Mouse (Mus musculus): Measurements from ENCODE around the gene Whamm.

The Whamm gene

DNA sequence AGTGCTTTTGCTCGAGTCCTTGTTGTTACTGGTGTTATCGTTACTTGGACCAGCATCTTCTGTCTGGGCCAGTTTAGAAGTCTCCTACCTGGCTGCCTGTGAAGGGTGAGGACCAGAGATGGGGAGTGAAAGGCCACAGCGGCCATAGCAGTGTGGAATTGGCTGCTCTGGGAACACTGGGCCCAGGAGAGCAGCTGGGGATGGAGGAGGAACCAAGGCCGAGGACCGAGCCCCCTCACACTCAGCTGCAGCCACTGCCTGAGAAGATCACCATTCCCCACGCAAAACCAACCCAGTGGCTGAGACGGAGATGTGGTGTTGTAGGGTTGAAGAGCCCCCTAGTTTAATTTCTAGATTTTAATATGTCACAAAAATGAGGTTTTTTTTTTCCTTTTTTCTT is 6.3 kb upstream of the Whamm start:
- no peak for DNase-seq

DNA sequence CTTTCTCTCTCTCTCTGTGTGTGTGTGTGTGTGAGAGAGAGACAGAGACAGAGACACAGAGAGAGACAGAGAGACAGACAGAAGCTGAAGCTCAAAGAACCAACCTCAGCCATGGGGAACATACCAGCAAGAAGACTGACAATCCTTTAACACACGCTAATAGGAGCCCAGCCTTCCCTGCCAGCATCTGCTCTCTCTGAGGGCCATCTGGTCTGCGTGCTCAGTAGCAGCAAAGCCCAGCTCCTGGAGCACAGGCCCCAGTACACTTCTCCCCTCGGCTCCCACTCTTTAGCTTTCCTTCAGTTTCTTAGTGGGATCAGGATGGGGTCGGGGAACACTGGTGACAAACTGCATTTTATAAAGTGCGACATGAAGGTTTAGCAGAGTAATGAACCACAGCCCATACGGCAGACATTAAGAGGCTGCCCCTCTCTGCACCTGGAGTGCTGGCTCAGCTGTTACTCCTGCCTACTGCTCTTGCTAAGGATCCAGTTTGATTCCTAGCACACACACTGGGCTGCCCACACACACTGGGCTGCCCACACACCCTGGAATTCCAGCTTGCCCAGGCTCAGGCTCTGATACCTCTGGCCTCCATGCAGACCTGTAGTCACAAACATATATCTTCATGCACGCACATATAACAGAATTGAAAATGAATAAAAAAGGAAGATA is 5.5 kb upstream of the Whamm start:
- DNase-seq, result no peak

DNA sequence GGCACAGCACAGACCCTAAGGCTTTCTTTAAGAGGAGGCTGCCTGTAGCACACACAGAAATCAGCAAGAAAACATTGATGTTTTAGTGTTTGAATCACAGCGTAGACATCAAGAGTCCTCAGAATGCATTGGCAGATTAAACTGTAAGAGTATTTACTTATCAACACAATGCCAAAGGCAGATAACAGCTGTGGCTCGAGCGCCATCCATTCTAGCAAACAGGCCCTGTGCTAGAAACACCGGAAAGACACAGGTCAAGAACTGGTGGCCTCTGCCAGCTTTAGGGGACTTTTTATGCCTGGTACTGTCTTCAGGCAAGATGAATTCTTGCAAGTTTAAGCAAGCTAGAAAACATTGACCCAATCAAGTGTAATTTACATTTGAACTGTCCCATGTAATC is 4.7 kb upstream of the Whamm start:
- no peak for DNase-seq

DNA sequence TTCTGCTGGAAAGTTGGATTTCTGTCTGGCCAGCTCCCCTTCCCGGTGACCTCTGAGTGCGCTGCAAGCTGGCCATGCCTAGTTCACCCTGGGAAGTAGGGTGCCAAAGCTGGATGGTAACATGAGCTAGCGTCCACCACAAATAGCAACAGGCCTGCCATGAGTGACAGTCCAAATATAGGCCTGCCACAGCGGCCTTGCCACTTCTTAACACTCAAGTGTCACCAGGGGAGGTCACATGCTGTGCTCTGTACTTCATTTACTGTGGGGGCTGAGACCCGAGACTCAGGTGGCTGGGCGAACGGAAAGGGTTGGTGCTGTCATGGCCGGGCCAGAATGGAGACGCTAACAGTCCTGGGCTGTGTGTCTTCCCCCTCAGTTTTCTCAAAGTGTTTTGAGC is 4.2 kb upstream of the Whamm start, which contains the start of gene Fsd2:
Fsd2 (minus strand) TSS at position 53 of the 400 bp plus-strand sequence.
- no peak for DNase-seq

DNA sequence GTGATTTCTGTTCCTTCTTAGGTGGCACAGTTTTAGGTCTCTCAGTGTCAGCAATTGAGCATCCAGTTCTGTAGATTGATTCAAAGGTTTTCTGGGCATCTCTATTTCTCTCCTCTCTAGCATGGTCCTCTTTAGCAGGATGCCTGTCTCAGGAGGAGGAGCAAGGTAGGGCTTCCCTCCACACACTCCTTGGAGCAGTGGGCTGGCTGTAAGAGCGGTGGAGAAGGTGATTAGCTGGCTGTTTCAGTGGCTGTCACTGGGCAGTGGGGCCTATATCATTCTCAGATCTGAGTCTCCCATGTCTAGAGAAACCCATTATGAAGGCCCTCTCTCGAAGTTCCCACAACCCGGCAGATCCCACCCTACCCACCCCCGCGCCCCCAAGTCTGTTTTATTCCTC is 3.7 kb upstream of the Whamm start:
- DNase-seq, result no peak

DNA sequence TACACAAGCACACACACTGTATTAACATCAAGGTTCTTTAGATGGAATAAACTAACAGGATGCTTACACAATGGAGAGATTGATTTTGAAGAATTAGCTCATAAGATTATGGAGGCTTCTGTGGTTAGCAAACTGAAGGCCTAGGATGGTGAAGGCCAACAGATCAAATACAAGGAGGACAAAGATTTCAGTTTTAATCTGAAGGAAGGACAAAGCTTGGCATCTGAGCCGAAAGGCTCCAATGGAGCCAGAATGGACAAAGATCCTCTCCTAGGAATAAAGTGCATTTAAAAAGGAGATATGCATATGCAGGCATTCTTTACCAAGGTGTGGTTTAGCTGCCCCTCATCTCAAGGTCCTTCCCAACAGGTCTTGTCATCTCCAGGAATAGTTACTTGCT is 1.2 kb upstream of the Whamm start:
- no peak for DNase-seq

DNA sequence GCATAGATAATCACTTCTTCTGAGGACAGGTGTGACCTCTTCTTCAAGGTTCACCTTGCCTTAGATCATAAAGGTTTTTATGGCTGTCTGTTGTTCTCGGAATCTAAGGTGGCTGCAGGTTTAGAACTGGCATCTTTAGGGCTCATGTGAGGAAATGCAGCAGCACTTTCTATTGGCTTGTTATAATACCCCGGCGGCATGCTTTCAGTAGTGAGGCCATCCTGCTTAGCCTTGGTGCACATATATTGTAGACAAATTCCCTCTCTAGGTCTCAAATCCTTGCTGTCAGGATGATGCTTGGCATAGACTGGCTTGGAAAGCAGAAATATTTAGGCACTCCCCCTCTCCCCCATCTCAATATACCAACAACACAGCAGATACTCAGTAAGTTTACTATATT is 795 bp upstream of the Whamm start:
- no peak for DNase-seq

DNA sequence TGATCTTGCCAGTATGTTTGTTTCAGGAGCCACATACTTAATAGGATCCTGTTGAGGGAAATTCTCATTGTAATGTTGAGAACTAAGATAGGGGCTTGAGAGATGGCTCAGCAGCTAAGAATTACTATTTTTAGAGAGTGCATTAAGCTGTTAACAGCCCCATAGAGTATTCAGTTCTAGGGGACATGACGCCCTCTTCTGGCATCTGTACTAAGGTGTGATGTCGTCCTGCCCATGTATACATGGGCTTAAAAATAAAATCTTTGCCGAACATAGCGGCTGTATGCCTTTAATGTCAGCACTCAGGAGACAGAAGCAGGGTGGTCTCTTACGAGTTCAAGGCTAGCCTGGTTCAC is 336 bp upstream of the Whamm start:
- no peak for DNase-seq

DNA sequence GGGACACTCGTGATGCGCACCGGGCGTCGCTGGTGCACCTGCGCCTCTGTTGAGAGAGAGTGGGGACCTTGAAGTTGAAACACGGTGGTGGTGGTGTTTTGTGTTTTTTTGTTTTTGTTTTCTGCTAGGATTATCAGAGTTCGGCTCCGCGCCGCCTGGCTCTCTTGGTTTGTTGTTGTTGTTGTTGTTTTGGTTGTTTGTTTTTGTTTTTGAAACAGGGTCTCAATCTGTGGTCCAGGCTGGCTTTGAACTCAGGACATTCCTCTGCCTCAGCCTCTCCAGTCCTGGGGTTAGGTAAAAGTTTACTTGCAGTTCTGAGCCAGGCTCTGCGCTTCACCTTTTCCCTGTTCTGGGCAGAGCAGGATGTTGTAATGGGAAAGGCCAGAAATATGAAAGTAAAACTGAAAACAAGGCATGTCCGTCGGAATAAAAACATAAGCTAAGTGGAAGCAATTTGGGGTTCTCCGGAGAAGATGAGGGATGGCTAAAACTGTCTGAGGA is 925 bp downstream of the Whamm start:
- no peak for DNase-seq

DNA sequence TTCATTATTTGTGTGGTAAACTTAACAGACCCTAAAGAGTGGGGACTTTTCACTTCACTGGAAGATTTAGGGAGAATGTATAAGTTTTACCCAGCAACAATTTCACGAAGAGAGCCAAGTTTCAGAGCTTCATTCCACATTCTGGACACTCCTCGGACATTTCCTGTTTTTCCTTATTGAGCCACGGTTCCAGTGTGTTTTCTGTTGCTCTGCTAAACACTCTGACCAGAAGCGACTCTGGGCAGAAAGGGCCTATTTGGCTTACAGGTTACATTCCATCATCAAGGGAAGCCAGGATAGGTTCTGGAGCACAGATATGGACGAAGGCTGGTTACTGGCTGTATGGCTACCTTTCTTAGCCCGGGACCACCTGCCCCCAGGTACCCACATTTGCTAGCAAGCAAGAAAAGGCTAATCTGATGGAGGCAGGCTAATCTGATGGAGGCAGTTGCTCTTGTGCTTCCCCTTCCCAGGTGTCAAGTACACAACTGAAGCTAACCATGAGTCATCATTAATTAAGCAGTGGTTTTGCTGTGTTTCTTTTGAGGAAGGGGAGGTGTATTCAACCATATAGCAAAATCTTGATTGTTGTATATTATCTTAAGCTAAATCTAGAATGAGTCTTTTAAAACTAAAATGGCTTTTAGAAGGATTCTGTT is 1.7 kb downstream of the Whamm start:
- no peak for DNase-seq

DNA sequence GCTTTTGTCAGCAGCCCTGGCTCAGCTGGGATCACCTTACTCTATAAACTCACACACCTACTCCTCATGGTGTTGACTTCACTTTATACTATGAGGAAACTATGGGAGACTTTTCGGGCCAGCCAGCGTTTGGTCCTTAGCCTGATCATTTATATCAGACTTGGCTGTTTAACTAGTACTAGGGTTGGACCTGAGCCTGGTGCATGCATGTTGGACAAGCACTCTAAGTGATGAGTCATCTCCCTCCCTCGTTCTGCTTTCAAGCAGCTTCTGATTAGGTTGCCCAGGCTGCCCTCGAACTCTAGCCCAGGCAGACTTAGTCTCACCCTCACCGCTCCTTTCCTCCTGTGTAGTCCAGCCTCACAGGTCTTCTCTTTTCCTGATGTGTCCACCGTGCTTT is 2.3 kb downstream of the Whamm start:
- no peak for DNase-seq

DNA sequence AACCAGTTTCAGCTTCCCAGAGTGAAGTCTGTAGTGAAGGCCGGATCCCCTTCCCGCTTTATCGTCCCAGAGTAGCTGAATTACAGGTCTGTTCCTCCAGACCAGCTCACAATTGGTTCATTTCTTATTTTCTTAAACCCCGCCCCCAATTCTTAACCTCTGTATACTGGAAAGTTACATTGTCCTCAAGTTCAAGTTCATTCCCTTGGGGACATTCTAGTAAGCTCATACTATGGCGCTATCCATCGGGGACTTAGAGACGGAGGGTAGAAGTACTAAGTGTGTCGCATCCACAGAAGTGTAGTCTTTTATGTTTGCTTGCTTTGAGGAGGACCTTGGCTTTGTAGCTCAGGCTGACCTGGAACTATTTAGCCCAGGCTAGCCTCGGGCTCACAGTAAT is 2.8 kb downstream of the Whamm start:
- DNase-seq, result no peak

DNA sequence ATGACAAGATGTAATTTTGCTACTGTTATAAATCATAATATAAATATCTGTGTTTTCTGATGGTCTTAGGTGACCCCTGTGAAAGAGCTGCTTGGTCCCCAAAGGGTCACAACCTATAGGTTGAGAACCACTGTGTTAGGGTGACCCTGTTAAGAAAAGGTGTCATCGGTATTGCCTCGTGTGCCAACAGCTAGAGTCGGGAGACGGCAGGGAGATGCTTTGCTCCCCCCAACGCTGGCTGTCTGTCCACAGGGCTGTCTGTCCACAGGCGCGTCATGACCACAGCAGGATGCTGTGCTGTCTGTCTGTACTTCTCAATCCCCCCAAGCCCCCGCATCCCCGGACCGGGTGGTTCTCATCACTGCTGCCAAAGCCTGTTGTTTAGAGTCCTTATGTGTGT is 4.5 kb downstream of the Whamm start:
- DNase-seq, result no peak

DNA sequence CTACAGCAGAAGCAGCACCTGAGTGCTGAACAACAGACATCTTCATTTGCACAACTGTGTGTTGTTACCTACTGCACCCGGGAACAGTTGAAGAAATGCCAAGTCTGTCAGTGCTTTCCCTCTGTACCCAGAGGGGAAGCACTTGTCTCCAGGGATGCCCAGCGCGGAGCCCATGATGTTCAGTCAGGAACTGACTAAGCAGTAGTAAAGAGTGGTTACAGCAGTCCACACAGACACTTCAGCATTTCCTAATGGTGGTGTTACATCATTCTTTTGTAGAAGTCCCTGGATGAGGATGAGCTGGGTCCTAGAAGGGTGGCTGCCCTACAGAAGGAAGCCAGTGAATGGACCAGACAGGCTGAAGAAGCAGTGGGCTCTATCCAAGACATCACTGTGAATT is 6.8 kb downstream of the Whamm start:
- no peak for DNase-seq

DNA sequence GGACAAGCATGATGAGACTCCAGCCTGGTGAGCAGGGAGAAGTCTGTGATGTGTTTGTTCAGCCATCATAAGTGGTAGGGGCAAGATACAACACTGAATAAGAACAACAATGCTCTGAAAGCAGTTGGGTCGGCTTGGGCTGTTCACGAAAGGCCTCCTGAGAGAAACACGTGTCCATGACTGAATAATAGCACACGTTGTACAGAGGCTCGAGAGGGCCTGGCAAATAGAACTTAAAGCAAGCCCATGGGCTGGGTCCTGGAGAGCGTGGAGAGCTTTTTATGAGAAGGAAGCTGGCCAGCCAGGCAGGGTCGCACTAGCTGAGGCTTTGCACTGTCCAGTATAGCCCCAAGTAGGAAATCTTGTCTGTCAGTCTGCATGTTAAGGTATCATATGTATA is 7.3 kb downstream of the Whamm start:
- no peak for DNase-seq

DNA sequence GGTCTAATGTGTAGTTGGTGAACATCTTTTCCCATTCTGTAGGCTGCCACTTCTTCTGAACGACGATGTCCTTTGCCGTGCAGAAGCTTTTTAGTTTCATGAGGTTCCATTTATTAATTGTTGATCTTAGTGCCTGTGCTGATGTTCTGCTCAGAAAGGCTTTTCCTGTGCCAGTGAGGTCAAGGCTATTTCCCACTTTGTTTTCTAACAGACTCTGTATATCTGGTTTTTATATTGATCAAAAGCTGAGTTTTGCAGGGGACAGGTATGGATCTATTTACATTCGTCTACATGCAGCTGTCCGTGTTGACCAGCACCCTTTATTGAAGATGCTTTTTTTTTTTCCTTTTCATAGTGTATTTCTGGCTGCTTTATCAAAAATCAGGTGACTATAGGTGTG is 8.2 kb downstream of the Whamm start:
- DNase-seq, result no peak

DNA sequence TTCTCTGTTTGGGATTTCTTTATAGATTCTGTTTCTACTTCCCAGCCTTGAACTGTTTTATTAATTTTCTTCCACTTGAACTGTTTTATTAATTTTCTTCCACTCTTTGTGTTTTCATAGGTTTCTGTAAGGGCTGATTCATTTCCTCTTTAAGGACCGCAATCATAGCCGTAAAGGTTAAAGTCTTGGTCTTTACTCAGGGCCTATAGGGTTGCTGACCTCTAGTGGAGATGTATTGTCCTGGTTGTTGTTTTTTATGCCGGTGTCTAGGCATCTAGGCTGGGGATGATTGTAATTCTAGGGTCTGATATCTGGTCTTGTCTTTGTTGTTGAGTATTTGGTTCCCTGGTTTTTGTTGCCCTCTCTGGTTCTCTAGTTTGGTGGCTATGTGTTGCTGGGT is 12.4 kb downstream of the Whamm start:
- no peak for DNase-seq

DNA sequence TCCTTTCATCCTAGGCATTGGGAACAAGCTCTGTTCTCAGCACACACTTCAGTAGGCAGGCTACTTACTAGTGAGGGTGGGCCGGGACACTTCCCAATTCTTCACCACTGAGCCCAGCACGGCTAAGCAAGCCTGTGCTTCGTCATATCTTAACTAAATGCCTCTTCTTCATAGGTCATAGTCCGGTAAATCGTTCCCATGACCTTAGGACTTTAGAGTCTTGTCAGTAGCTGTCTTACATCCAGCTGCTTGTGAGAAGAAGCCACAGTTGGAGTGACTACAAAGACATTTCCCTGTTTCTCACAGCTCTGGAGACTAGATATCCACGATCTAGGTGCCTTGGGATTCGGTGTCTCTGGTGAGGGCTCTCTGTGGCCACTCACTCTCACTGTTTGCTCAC is 14.3 kb downstream of the Whamm start:
- DNase-seq, result no peak

DNA sequence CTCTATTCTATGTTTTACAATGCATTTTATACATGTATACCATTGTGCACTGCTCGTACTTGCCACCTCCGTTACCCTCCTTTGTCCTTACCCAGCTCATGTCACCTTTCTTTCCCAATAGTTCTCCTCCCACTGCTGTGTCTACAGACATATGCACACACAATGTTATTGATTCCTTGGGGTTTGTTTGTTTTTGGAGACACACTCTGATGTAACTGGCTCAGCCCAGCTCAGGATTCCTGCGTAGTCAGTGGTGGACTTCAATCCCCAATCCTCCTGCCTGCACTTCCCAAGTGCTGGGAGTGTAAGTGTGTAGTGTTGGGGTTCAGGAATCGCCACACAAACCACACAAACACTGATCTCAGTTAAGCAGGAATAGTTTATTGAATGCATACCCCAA is 16.2 kb downstream of the Whamm start:
- no peak for DNase-seq

DNA sequence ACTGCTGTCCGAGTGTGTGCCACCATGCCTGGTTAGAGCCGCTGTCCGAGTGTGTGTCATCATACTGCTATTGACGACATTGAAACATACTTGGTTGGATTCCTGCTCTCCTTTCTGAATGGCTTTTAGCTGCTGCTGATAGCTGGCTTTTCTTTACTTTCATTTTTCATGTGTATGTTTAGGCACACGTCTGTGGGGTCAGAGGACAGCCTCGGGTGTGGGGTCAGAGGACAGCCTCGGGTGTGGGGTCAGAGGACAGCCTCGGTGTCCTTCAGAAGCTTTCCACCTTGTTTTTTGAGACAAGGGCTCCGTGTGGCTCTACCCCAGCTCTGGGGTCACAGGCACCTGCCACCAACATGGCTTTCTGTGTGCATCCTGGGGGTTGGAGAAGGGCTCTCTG is 21.6 kb downstream of the Whamm start:
- DNase-seq, result no peak

DNA sequence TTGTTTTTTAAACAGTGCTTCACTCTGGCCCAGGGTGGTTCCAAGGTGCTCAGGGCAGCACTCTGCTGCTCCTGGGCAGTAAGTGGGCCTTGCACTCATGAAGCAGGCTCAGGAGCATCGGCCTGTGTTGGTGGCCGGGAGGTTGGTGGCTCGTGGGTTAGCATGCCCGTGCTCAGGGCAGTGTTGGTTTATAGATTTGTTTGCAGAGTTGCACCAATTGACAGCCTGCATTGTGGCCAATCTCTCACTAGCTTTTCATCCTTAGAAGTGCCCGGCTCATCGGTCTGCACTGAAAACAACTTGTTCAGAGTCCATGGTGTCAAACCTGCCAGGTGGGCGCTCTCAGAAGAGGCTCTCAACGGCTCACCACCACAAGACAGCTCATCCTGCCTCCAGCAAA is 22.3 kb downstream of the Whamm start:
- no peak for DNase-seq

DNA sequence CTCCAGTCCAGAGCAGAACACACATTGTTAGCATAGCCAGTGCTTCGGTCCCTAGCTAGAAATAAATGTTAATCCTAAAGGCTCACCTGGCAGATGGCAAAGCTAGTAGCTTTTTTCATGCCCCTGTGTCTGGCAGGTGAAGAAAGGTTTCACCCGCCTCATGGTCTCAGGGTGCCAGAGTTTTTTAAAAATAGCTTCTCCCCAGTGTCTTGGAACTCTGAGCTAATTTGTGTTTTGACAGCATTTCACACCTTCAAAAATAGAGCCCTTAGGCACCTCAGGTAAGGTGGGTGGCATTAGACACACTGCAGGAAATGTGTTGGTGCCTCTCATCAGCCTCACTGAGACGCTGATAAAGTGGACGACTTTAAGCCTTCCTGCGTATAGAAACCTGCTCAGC is 24.0 kb downstream of the Whamm start:
- DNase-seq, result no peak

DNA sequence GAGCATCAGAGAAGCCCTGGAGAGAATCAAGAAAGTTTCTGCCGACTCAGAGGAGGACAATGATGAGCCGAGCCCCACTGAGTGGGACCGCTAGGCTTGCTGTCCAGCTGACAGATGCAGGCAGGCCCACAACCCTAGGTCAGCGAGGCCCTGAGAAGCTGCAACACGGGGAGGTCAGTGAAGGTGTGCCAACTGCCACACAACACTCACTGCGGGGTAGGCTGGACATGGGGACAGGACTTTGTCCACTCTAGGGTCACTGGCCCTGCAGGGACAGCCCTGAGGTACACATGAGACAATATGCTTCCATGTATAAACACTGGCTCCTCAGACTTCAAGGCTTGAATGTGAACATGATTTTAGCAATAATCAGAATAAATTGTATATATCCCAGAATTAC is 25.0 kb downstream of the Whamm start:
- no peak for DNase-seq

DNA sequence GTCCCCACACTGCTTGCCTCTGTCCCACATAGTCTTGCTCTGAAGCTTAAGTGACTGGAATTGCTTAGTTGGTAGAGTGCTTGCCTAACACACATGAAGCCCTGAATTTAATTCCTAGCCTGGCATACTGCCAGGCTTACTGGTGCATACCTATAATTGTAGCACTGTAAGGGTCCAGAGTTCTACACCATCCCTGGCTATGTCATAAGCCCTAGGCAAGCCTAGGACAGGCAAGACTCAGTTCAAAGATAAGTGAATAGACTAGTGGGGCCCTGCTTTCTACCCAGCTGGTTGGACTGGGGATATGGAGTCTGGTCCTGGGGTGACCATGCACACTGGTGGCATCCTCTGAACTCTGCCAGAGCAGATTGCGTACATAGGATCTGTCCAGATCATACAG is 26.6 kb downstream of the Whamm start:
- DNase-seq, result no peak

Data from thymus, adult 18-20 months (tissue).